Mouse (Mus musculus) forebrain, embryonic 13.5 days (tissue): ENCODE data around the gene Mybl2. TPM values are rescaled to one million over a fixed set of nuclear protein-coding genes. Genes with fewer than 3 reads are reported as not detected.

Source experiments
- ATAC-seq: fragments of 200-750 bp; cut with Nextera tagmentation; 2 replicates; pipeline ENCODE4 v1.8.0; 2017
- H3K27ac ChIP-seq: fragments of 300-500 bp; sonication (generic); 2 replicates; pipeline ENCODE4 v1.5.1; 2015; ENCODE audit warnings: inconsistent platforms, mild to moderate bottlenecking, moderate library complexity
- H3K27me3 ChIP-seq: fragments of 300-500 bp; sonication (generic); 2 replicates; pipeline ENCODE4 v1.6.1; 2015; ENCODE audit warnings: mild to moderate bottlenecking, inconsistent platforms
- H3K36me3 ChIP-seq: fragments of 300-500 bp; sonication (generic); 2 replicates; pipeline ENCODE4 v1.6.1; 2015; ENCODE audit warnings: mild to moderate bottlenecking, inconsistent platforms; ENCODE audit not compliant: poor library complexity, severe bottlenecking
- H3K4me1 ChIP-seq: fragments of 300-500 bp; sonication (generic); 2 replicates; pipeline ENCODE4 v1.6.1; 2015; ENCODE audit warnings: inconsistent platforms
- H3K4me2 ChIP-seq: fragments of 300-500 bp; sonication (generic); 2 replicates; pipeline ENCODE4 v1.6.1; 2015; ENCODE audit warnings: inconsistent platforms, mild to moderate bottlenecking, moderate library complexity
- H3K4me3 ChIP-seq: fragments of 300-500 bp; sonication (generic); 2 replicates; pipeline ENCODE4 v1.5.1; 2015; ENCODE audit warnings: mild to moderate bottlenecking, inconsistent platforms
- H3K9ac ChIP-seq: fragments of 300-500 bp; sonication (generic); 2 replicates; pipeline ENCODE4 v1.6.1; 2015; ENCODE audit warnings: mild to moderate bottlenecking, inconsistent platforms
- H3K9me3 ChIP-seq: fragments of 300-500 bp; sonication (generic); replicated peaks from 2 replicates; pipeline ENCODE4 v1.6.1; 2016; ENCODE audit warnings: inconsistent platforms
- WGBS: fragments of 180-500 bp; shearing (Covaris S2); methylation state at CpG from one replicate; pipeline ENCODE4 v1.1.7; 2015; 5-methylcytosine and 5-hydroxymethylcytosine counted together
- polyA plus RNA-seq: library from polyadenylated mRNA; unstranded; fragments of >200 nt; fragmentation: Nextera tagmentation; extraction: Ambion mirVana; gene quantifications from 2 replicates; pipeline ENCODE4 v1.2.1, GENCODE M21; 2015

Mybl2 gene
- polyA plus RNA-seq = 24.8 and 27.0 TPM in 2 replicates

DNA sequence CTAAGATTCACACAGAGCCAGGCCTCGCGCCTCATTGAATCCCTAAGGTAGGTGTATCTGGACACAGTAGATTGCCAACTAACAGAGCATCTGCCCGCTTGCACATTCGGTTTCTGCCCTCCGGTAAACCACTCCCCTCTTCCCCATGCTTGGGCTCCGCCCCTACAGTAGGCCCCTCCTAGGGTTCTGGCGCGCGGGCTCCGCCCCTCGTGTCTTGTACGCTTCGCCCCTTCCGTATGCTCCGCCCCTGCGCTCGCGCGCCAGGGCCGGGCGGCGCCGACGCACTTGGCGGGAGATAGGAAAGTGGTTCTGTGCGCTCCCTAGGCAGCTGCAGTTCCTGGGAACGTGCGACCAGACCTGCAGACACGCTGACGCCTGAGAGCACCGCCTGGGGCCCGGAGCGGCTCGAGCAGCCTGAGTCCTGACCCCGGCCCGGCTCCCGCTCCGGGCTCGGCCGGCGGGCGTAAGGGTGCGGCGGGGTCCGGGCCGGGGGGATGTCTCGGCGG lies at the start of gene Mybl2:
Gene Mybl2, plus strand, starts transcription at position 353 of the 506 bp plus-strand sequence.
- peak within 1 kb of the TSS; percentile 75 for H3K9ac ChIP-seq
- peak within 1 kb of the TSS; percentile 97 for H3K4me2 ChIP-seq
- no peaks in the 10 kb centered on the region for H3K27me3 ChIP-seq
- H3K27ac ChIP-seq = peak within 1 kb of the TSS; percentile 44; the same call in 1 of the 2 replicates
- peak; percentile 100 for ATAC-seq
- peak within 1 kb of the TSS; percentile 68 for H3K4me3 ChIP-seq
- peaks cover 27% of the 10 kb centered on the region for H3K4me1 ChIP-seq
- WGBS = 0% methylated on average over 48 of the region's 48 CpGs
- H3K36me3 ChIP-seq = no peaks in the 10 kb centered on the region
- H3K9me3 ChIP-seq = no peaks in the 10 kb centered on the region

DNA sequence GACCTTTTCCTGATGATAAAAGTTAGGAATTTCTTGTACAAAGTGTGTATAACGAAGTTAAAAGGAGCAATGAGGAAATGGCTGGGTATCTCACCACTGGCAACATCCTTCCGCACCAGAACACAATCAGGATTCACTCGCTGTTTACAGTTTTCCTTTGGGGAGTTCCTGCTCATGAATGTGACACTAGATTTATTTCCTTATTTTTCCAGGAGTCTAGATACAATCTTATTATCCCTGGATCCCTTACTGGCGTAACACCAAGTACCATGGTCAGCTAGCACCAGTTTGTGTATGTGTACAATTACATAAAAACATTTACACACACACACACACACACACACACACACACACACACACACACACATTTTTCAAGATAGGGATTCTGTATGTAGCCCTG lies 47.2 kb upstream of the Mybl2 start:
- 82% methylated on average over 4 of the region's 4 CpGs for WGBS

DNA sequence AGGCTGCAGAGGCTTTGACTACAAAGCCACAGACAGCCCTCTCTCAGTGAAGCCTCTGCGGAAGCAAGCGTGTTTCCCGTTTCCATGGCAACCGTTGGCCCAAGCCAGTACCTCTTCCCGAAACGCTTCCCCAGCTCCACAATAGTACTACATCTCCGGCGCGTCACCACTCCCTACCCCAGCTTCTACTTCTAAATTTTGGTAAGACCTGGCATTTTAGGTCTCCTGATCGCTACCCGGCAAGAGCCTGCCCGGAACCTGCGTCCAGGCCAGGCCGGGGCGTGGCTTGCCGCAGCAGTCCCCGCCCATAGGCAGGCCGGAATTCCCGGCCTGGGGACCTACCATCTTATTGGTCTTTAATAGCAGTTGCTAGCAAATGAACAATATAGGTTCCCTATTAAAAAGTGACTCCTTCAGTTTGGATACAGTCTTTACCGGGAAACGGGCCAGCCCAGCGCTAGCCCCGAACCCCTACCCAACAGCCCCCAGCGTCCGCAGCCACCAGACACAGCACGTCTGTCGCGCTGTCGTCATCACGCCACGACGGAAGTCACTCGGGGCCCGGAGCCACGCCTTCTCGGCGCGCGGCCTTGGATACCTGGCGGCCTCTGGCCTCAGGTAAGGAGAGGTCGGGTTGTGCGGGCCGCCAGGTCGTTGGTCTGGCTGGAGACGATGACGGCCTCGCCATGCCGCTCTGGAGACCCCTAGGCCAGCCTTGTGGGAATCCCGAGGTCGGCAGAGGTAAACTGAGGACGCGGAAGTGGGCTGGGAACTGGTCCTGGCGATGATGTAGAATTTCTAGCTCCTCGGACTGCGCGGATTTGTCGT lies 37.4 kb upstream of the Mybl2 start, which contains the start of gene Ift52:
Gene Ift52, plus strand, starts transcription at position 439 of the 828 bp plus-strand sequence.
- ATAC-seq = peak; percentile 96
- under 1% methylated on average over 57 of the region's 57 CpGs for WGBS

More for the DNA sequence above, 47.2 kb upstream of the Mybl2 start:
- no peaks in the 10 kb centered on the region for H3K36me3 ChIP-seq
- H3K9me3 ChIP-seq = no peaks in the 10 kb centered on the region
- H3K9ac ChIP-seq = no peak overlapping the region
- no peaks in the 10 kb centered on the region for H3K27me3 ChIP-seq
- no peak for ATAC-seq
- no peak overlapping the region for H3K4me2 ChIP-seq
- H3K4me1 ChIP-seq = no peaks in the 10 kb centered on the region
- H3K4me3 ChIP-seq = no peak overlapping the region
- no peak overlapping the region for H3K27ac ChIP-seq

DNA sequence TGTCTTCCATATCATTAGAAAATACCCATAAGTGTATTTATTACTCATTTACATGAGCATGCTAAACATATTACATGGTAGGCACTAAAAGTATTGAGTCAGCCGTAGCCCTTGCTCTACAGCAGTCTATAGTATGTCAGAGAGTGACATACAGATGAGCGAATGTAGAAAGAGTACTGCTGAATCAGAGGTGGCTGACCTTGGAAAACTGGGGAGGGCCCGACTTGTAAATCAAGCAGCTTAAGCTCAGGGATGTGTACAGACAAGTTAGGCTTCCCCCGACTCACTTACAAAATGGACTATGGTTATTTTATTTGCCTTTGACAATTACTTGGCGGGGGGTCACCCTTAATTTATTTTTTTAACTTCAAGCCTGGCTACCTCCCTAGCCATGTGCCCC lies 23.2 kb upstream of the Mybl2 start:
- H3K36me3 ChIP-seq = peaks cover 93% of the 10 kb centered on the region
- WGBS = 90% methylated on average over 5 of the region's 5 CpGs

More for the DNA sequence above, 37.4 kb upstream of the Mybl2 start, which contains the start of gene Ift52:
- Histone ChIP-seq H3K9ac (peak within 1 kb of the TSS; percentile 84), H3K4me3 (peak within 1 kb of the TSS; percentile 89), H3K9me3 (no peaks in the 10 kb centered on the region), H3K27me3 (no peaks in the 10 kb centered on the region), H3K27ac (peak within 1 kb of the TSS; percentile 14; the same call in 1 of the 2 replicates), H3K4me1 (peaks cover 14% of the 10 kb centered on the region), H3K36me3 (no peaks in the 10 kb centered on the region), H3K4me2 (peak within 1 kb of the TSS; percentile 63)

DNA sequence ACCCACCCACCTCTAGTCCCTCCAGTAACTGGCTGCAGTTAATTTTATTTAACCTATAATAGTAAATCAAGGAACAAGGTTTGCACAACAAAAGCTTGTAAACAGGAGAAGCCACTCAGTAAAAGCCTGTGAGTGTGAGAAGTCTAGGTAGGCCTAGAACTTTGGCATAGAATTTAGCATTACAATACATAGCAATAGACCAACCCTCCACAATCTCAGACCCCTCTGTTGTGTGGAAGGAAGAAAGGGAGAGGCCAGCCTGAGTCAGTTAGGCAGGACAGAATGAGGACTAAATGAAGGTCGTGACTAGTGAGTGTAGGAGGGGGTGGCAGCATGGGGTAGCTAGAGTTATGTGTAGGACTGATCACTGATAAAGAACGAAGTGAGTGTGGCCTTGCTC lies 22.7 kb upstream of the Mybl2 start:
- Histone ChIP-seq H3K9ac (no peak overlapping the region), H3K4me2 (no peak overlapping the region), H3K36me3 (peaks cover 93% of the 10 kb centered on the region), H3K4me1 (no peaks in the 10 kb centered on the region), H3K27me3 (no peaks in the 10 kb centered on the region), H3K27ac (no peak overlapping the region), H3K9me3 (no peaks in the 10 kb centered on the region), H3K4me3 (no peak overlapping the region)
- ATAC-seq = no peak
- 86% methylated on average over 2 of the region's 2 CpGs for WGBS

More for the DNA sequence above, 23.2 kb upstream of the Mybl2 start:
- Histone ChIP-seq H3K4me1 (no peaks in the 10 kb centered on the region), H3K9me3 (no peaks in the 10 kb centered on the region), H3K4me2 (no peak overlapping the region), H3K9ac (no peak overlapping the region), H3K27me3 (no peaks in the 10 kb centered on the region), H3K4me3 (no peak overlapping the region), H3K27ac (no peak overlapping the region)
- ATAC-seq = no peak

DNA sequence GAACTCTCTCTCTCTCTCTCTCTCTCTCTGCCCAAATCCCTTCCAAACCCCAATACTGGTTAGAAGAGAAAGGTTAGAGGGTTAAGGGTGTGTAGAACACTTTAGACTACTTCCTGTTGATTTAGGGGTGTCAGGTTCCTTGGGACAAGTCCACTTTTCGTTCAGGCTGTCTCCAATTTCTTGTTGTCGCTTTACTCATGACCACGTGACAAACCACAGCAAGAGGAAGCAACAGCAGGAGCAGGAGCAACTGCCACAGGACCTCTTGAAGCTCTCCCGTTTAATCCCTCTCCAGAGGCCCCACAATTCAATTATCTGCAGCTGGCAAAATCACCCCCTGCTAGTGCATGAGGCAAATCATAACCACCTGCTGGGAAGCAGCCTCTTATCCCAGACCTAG lies 21.9 kb upstream of the Mybl2 start:
- no peak overlapping the region for H3K27ac ChIP-seq
- H3K9ac ChIP-seq = no peak overlapping the region
- no peak overlapping the region for H3K4me2 ChIP-seq
- H3K36me3 ChIP-seq = peaks cover 94% of the 10 kb centered on the region
- H3K9me3 ChIP-seq = no peaks in the 10 kb centered on the region
- 29% methylated on average over 4 of the region's 4 CpGs for WGBS
- H3K4me3 ChIP-seq = no peak overlapping the region
- no peak for ATAC-seq
- H3K27me3 ChIP-seq = no peaks in the 10 kb centered on the region
- H3K4me1 ChIP-seq = no peaks in the 10 kb centered on the region

DNA sequence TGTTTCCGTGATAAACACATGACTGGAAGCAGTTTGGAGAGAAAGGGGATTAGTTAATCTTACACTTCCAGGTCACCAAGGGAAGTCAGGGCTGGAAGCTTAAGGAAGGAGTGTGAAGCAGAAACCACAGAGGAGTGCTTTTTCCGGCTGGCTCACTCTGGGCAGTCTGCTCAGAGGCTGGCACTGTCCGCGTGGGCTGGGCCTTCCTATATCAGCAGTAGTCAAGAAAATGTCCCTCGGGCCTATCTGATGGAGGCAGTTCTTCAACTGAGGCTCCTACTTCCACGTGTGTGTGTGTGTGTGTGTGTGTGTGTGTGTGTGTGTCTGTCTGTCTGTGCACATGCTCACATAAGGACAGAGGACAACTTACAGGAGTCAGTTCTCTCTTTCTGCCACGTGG lies 14.5 kb upstream of the Mybl2 start:
- no peak for ATAC-seq
- WGBS = 90% methylated on average over 7 of the region's 7 CpGs
- Histone ChIP-seq H3K4me1 (no peaks in the 10 kb centered on the region), H3K4me2 (no peak overlapping the region), H3K27me3 (no peaks in the 10 kb centered on the region), H3K27ac (no peak overlapping the region), H3K9ac (no peak overlapping the region), H3K4me3 (no peak overlapping the region), H3K9me3 (no peaks in the 10 kb centered on the region), H3K36me3 (peaks cover 91% of the 10 kb centered on the region)

DNA sequence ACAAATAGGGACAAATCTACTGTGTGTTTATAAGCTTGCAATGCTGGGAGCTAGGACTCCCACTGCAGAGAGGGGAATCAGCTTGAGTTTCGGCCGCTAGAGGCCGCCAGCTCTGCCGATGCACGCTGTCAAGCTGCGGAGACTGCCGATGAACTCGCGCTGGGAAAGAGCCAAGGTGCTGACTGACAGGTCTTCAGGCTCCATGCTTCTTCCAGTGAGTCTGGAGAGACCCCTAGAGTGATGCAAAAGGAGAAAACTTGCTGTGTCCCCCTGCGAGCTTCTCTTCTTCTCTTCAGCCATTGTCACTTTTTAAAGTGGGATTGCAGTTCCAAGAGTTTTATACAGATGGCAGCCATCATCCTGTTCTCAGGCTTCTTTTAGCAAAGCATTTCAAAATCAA lies 6.4 kb upstream of the Mybl2 start:
- Histone ChIP-seq H3K9me3 (no peaks in the 10 kb centered on the region), H3K4me3 (no peak overlapping the region), H3K27me3 (no peaks in the 10 kb centered on the region), H3K36me3 (peaks cover 45% of the 10 kb centered on the region), H3K4me2 (peak overlapping the region; percentile 46), H3K9ac (no peak overlapping the region), H3K4me1 (no peaks in the 10 kb centered on the region), H3K27ac (no peak overlapping the region)
- 5% methylated on average over 10 of the region's 10 CpGs for whole genome bisulfite sequencing
- ATAC-seq = peak; percentile 79; the same call in 1 of the 2 replicates

DNA sequence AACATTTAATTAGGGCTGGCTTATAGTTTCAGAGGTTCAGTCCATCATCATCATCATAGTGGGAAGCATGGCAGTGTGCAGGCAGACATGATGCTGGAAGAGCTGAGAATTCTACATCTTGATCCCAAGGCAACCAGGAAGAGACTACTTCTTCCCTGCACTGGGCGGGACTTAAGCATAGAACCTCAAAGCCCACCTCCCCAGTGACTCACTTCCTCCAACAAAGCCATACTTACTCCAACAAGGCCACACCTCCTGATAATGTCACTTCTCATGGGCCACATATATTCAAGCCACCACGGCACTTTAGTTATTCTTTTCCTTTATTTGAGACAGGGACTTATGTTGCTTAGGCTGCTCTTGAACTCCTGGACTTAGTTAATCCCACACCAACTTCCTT lies 5.4 kb upstream of the Mybl2 start:
- 89% methylated on average over 2 of the region's 2 CpGs for WGBS
- Histone ChIP-seq H3K4me1 (peaks cover 8% of the 10 kb centered on the region), H3K9ac (no peak overlapping the region), H3K27me3 (no peaks in the 10 kb centered on the region), H3K9me3 (no peaks in the 10 kb centered on the region), H3K36me3 (peaks cover 35% of the 10 kb centered on the region), H3K27ac (no peak overlapping the region), H3K4me2 (no peak overlapping the region), H3K4me3 (no peak overlapping the region)
- no peak for ATAC-seq

DNA sequence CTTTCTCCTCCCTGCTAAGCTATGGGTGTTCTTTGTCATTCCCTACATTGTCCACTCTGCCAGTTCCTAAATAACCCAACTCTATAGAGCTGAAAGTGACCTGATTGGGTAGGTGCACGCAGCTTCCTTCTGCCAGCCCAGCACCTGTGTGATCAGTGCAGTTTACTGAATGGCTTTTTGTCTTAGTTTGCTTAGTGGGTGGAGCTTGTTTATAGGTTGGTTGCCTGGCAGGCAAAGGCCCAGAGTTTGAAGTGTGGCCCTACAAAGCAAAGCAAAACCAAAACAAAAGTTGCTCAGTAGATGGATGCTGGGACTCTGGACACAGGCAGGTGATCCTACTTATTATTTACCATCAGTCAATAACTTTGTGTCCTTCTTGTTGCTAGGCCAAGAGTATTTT lies 2.8 kb upstream of the Mybl2 start:
- no peak for ATAC-seq
- H3K27me3 ChIP-seq = no peaks in the 10 kb centered on the region
- WGBS = 55% methylated on average over 1 of the region's 1 CpGs
- H3K9me3 ChIP-seq = no peaks in the 10 kb centered on the region
- no peak overlapping the region for H3K4me3 ChIP-seq
- H3K36me3 ChIP-seq = peaks cover 12% of the 10 kb centered on the region
- no peak overlapping the region for H3K4me2 ChIP-seq
- H3K27ac ChIP-seq = no peak overlapping the region
- H3K4me1 ChIP-seq = peaks cover 27% of the 10 kb centered on the region
- no peak overlapping the region for H3K9ac ChIP-seq

DNA sequence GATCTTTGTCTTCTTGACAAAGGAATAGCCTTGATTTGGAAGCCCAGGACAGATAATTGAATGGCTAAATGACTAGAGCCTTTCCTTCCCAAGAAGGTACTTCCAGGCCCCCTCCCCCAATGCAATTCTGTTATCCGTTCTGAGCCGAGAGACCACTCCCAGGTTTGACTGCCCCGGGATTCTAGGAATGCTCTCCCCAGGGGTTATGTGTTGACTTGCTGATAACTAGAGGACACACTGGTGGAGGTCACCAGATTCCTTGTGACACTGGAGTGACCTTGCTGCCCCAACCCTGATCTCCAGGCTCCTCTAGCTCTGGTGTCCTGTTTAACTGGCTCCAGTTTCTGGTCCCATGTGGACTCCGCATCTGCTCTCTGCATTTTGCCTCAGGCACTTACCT lies 2.4 kb upstream of the Mybl2 start:
- no peak overlapping the region for H3K4me2 ChIP-seq
- no peak for ATAC-seq
- H3K4me3 ChIP-seq = no peak overlapping the region
- H3K27ac ChIP-seq = no peak overlapping the region
- peaks cover 27% of the 10 kb centered on the region for H3K4me1 ChIP-seq
- WGBS = 45% methylated on average over 4 of the region's 4 CpGs
- H3K9ac ChIP-seq = no peak overlapping the region
- H3K9me3 ChIP-seq = no peaks in the 10 kb centered on the region
- H3K27me3 ChIP-seq = no peaks in the 10 kb centered on the region
- peaks cover 8% of the 10 kb centered on the region for H3K36me3 ChIP-seq

DNA sequence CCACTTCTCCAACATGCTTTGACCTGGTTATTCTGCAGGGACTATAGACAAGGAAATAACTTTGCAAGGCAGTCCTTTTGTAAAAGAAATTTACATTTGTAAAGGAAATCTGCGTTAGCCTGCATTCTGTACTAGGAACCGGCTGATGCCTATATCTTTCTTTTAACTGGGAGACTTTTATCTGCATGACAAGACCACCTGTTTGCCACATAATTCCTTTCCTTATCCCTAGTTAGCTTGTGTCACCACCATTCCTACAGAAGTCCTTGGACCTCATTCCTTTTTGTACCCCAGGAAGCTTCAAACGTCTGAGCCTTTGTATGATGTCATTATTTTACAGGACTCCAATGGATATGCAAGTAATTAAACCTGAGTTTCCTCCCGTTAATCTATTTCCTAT lies 1.7 kb upstream of the Mybl2 start:
- no peaks in the 10 kb centered on the region for H3K9me3 ChIP-seq
- 0 out of 2 replicates have a peak, but pooled peaks cover 3% of the 10 kb centered on the region for H3K36me3 ChIP-seq
- no peak for ATAC-seq
- H3K4me1 ChIP-seq = peaks cover 27% of the 10 kb centered on the region
- WGBS = 45% methylated on average over 4 of the region's 4 CpGs
- no peak overlapping the region for H3K27ac ChIP-seq
- H3K9ac ChIP-seq = no peak overlapping the region
- no peak overlapping the region for H3K4me2 ChIP-seq
- no peak overlapping the region for H3K4me3 ChIP-seq
- H3K27me3 ChIP-seq = no peaks in the 10 kb centered on the region
